Mouse (Mus musculus) liver, postnatal 0 days (tissue): Measurements from ENCODE around the gene Zdhhc25.

Experiments
- CTCF ChIP-seq: sonication (generic); IDR thresholded peaks from 2 replicates; pipeline ENCODE4 v1.5.1; 2016; ENCODE audit warnings: antibody characterized with exemption, low read depth
- EP300 ChIP-seq: IDR thresholded peaks from 2 replicates; pipeline ENCODE4 v1.6.1; 2016; ENCODE audit warnings: antibody characterized with exemption, low read depth, mild to moderate bottlenecking

- TF ChIP-seq CTCF: no peak
- no peak for TF ChIP-seq EP300
Observed at GRCm38 (mm10) chr15:88560637-88561036, 39.5 kb upstream of the Zdhhc25 start.
